Mouse (Mus musculus) cerebellum, adult 9-11 months (tissue): ENCODE data around the gene Ptma.

Source experiments
- DNase-seq: peaks from one replicate; pipeline ENCODE4 v3.0.0; 2022

The Ptma gene

GRCm38 (mm10) chr1:86526116-86526788, at the start of gene Ptma:
Gene Ptma, plus strand, starts transcription at chr1:86526726.
- DNase-seq, result peak; percentile 100

GRCm38 (mm10) chr1:86477738-86478285, 48.7 kb upstream of the Ptma start:
- no peak for DNase-seq

DNA sequence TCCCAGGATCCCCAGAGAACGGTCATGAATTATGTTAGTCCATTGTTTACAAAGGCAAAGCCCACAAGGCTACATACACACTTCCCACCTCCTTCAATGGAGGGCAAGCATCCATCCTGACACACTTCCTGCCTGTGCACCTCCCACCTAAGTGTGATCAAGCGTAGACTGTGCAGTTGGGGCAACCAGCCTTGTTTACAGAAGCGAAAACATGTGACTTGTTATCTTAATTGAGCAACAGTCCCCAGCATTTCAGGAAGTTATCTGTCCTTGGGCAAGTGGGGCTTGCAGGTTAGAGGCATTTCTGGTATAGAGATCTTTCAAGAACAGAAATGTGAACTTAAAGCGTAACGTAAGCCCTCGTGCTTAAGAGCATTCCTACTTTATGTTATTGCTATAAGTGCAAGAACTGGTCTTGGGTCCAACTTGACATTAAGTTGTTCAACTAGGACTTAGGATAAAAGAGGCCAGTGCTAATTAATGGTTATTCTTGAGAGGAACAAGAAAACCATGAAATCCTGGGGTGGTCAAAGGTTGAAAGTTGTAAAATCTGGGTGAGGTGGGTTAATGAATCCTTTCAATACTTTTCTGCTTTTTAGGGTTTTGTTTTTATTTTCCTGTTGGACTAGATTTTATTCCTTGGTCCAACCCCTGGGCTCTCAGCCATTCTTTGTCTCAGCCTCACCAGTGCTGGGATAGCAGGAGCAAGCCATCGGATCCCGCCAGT, 47.3 kb upstream of the Ptma start:
- no peak for DNase-seq

GRCm38 (mm10) chr1:86480288-86480687, 46.2 kb upstream of the Ptma start:
- DNase-seq, result no peak

GRCm38 (mm10) chr1:86480735-86481447, 45.6 kb upstream of the Ptma start:
- DNase-seq, result no peak

DNA sequence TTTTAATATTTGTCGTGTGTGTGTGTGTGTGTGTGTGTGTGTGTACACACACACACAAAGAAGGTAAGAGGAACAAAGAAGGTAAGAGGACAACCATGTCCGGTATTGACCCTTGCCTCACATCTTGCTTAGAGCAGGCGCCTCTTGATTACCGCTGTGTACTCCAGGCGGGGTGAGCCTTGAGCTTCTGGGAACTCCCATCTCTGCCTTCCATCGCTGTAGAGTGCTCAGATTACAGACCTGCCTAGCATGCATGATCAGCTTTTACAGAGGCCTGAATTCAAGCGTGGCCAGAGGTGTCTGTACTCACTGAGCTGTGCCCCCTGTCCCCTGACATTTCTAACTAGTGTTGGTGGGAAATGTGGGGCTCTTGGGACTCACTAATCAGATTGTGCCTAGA, 45.1 kb upstream of the Ptma start:
- DNase-seq, result no peak

DNA sequence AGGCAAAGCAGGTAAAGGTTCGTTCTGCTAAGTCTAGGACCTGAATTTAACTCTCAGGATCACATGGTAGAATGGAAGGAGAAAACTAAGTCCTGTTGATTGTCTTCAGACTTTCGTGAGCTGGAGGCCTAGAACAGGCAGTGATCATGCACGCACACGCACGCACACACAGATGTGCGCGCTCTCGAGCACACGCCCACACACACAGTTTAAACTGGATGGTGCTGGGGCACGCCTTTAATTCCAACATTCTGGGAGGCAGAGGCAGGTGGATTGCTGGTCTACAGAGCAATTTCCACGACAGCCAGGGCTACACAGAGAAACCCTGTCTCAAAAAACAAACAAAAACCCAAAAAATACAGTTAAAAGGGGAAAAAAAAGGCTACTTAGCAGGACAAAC, 44.2 kb upstream of the Ptma start:
- no peak for DNase-seq

DNA sequence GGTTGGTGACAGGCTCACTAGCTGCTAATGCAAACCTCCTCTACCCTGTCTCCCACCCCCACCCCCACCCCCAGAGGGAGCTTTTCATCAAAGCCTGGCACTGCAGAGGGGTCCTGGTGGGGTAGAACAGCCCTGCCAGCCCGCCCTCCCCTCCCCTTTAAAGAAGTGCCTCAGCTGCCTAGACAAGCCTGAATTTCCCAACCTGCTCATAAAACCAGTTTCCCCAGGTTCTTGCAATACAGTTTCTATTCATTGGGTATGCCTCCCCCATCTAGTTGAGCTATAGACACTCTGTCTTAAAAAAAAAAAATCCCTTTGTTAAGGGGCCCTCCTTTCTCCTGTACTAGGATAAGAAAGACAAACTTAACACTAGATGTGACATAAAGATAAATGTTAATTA, 43.8 kb upstream of the Ptma start:
- no peak for DNase-seq

- DNase-seq, result no peak
Measured at GRCm38 (mm10) chr1:86485346-86485745, 41.2 kb upstream of the Ptma start.

GRCm38 (mm10) chr1:86485858-86486257, 40.7 kb upstream of the Ptma start:
- peak; percentile 50 for DNase-seq

DNA sequence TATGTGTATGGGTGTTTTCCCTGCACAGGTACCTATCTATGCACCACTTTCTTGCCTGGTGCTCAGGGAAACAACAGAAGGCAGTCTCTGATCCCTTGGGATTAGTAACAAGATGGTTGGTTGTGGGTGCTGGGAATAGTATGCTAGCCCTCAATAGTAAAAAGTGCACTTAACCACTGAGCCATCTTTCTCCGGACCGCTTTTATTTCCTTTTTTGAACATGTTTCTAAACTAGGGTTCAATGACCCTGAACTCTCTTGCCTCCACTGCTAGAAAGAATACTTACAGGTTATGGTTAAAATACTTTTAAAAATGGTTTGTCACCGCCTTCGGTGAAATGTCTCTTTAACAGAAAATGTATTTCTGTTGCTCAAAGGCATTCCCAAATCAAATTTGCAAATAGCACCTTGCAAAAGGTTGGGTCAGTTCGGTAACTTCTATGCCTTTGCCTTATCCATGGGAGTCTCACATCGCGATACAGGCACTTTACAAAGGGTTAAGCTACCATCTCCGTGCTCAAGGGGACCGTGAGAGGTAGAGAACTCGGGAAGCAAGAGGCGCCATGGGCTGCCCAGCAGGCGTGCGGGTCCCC, 39.7 kb upstream of the Ptma start:
- peak; percentile 57 for DNase-seq

DNA sequence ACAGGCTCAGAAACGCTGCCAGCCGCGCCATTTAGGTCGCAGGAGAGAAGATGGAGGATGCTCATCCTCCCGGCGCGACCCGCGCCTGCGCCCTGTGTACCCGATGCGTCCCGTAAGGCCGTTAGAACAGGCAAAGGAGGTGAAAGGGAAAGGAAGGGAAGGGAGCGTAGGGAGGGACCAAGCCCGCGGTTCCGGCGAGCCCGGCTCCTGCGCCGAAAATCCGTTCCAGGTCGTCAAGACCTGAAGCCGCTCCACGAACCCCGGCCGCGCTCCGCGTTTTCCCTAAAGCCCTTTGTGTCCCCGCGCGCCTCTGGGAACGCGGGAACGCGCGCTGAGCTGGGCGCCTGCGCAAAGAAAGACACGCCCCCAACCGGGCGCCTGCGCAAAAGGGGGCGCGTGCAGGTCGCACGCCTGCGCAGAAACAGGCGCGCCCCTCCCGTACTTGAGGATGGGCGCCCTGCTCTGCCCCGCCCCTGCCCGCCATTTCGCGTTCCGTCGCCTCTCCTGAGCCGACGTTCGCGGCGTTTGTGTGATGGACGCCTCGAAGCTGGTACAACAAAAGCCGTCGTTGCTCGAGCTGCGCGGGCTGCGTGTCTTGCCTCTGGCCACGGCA, 39.1 kb upstream of the Ptma start:
- peak; percentile 100 for DNase-seq

DNA sequence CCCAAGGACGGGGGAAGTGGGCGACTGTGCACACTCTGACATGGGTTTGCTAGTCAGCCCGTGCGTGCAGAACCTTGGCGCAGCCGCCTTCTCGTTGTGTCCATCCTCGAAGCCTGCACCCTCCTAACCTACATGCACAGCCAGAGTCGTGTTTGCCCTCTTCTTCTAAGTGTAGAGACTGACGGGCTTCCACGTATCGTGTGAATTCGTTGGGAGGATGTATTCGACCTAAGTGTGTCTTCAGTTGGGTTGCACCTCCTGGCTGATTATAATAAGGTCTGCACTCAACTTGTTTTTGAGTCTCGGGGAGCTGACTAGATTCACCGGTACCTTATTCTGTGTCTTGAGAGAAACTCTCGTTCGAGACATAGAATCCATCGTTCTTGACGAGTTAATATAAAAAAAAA, 38.6 kb upstream of the Ptma start:
- no peak for DNase-seq

GRCm38 (mm10) chr1:86488326-86488725, 38.2 kb upstream of the Ptma start:
- DNase-seq, result peak; percentile 55

- peak; percentile 49 for DNase-seq
Measured at GRCm38 (mm10) chr1:86488774-86489173, 37.8 kb upstream of the Ptma start.

GRCm38 (mm10) chr1:86489901-86490300, 36.6 kb upstream of the Ptma start:
- DNase-seq, result no peak

DNA sequence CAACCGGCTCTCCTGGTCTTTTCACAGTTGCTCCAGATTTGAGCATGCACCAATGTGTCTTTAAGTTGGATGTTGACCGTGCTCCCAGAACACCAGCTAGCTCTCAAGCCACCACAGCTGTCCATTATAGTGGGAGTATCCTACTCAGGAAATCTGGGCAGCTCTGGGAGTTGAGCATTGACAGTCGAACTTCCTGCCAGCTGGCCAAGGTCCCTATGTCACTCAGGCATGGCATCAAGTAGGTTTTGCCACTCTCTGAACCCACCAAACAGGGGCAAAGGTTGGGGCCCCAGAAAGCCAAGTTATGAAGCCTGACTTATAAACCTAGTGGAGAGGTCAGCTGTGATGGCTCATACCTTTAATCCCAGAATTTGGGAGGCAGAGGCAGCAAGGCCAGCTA, 35.8 kb upstream of the Ptma start:
- DNase-seq, result peak; percentile 36

DNA sequence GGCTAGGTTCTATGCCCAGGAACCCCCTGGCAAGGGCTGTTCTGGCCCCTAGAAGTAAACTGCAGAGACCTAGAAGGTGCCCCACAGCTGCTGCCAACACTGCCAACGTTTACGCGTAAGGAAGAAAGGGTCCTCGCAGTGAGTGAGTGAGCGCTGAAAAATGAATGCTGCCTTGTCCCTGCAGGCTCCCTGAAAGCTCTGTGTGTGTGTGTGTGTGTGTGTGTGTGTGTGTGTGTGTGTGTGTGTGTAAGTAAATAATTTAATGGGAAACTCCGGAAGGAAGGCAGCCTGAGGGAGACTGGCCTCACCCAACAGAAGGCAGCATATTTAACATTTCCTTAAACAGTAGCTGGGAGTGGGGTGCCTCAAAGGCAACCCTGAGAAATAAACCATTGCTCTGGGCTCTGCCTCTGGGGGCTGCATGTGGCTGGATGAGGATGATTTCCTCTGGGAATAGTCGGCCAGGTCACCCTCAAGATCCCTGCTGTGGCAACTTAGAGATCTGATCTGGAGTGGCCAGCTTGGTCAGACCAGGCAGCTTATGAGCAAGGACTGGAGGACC, 34.9 kb upstream of the Ptma start:
- DNase-seq, result no peak

DNA sequence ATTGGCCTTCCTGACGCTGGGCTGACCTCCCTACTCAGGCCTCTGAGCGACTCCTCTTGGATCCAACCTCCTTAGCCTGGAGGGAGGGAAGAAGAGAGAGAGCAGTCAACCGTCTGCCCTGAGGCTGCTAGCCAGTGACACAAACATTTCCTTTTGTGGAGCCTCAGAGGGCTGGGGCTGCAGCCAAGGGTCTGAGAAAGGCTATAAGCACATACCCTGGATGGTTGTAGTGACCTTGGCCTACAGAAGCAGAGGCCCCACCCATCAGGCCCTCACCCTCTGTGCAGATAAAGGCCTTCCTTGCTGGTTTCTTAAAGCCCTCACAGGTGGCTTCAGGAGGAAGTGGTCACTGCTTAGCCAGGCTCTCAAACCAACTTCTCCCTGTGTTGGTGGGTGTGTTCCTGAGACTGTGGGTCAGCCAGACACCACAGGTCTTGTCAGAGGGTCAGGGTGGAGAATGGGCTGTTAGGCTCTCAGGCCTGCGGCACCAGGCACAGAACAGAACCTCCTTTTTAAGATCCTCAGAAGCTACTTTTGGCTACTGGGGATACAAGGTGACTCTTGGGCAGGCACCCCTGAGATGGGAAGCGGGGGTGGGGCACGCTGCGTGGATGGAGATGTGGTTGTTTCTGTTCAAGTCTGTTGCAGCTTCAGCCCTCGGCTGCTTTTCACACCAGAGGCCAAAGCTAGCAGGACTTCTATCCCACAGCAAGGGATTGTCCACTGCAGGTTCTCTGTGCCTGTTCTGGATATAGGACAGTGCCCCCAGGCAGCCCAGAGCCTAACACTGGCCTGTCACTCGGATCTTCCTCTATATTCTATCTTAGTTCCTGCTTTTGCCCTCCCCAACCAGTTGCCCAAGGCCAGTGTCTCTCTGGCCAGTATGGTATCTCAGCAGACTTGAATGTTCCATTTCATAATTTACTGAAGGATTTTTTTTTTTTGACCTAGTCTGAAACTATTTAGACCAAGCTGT, 34.1 kb upstream of the Ptma start:
- DNase-seq, result no peak

DNA sequence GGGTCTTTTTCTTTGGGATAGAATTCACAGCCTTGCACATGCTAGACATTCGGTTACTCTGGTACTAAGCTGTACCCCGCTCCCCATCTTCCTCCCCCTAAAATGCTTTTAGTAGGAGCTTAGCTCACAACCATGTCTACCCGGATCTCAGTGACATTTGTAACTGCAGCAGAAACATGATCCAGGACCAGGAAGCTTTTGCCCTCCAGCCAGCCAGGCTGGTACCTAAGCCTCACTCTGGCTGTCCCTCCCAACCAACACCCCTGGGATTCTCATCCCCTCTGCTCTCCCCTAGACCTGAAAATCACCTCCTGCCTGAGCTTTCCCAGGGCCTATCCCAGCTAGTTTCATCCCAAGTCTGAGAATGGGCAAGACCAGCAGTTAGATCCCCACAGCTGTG, 32.7 kb upstream of the Ptma start:
- DNase-seq, result no peak

DNA sequence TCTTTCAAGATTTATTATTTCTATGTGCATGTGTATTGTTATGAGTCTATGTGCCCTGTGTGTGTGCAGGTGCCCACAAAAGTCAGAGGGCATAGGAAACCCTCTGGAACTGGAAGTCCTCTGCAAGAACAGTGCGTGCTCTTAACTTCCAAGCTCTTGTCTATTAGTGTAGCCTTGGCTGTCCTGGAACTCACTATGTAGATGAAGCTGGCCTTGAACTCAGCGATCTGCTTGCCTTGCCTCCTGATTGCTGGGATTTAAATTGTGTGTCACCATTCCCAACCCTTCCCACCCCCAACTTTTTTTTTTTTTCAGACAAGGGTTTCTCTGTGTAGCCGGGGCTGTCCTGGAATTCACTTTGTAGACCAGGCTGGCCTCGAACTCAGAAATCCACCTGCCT, 30.2 kb upstream of the Ptma start:
- DNase-seq, result no peak
